Mouse (Mus musculus): ENCODE measurements around the gene Ppm1b.
"Not testable (repeated sequence)": the region's sequence is repeated elsewhere in the genome, so short reads cannot be mapped to it uniquely, and the experiment has no call there.

Gene Ppm1b

DNA sequence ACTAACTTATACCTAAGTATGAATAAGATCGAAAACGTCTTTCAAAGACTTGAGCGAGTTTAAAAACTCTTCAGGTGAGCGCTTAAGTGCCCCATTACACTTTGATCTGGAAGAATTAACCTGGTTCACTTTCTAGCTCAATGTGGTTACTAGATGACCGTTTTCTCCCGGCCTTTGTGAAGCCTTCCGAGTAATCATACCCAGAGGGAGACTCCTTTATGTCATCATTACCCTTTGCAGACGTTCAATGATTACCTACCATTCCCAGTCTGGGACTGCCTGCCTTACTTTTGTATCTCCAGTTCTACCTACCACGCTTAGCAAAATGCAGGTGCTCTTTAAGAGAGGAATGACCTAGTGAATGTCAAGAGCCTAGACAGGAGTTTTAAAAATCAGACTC lies at the start of gene Ppm1b:
TSS of gene Ppm1b (plus strand) at position 301 of the 400 bp plus-strand sequence.
- in situ Hi-C loops (cut with MboI; ENCODE audit: unreplicated experiment in 2 of 2) = loop anchor here (5.0 to 10.0 kb wide), 2 partner anchors 136 to 162 kb away; partner anchors contain the start of genes Camkmt (in 2 of the 2), Prepl (in 2 of the 2) and Lrpprc (in 1 of the 2)

DNA sequence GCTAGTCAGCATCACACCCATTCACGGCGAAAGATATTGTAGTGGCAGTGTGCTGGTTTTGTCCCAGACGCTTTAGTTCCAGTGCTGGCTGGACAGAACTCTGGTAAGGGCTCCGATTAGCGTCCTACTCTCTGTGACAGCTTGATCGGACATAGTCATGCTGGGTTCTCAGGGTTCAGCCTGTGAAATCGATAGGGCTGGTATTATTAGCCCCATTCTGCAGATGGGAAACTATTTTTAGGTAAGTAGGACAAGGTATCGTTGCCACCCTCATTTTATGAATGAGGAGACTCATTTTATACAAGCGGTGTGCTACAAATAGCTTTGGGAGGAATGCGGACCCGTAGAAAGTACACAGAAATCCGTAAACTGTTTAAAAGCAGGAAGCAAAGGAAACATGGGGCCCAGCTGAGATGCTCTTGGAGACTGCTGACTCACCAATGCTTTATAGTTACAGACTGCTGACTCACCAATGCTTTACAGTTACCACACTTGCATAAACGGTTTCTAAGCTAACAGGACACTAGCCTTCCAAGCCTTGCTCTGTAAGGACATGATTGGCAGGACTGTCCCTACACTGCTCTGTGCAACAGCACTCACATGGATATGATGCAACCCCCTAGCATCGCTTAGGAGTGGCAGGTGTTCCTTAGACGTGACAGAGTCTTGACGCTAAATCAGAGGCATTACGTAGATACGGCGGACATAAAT lies 34.7 kb upstream of the Ppm1b start:
- in situ Hi-C loops (cut with MboI; ENCODE audit: unreplicated experiment in 2 of 2) = no loop called here

DNA sequence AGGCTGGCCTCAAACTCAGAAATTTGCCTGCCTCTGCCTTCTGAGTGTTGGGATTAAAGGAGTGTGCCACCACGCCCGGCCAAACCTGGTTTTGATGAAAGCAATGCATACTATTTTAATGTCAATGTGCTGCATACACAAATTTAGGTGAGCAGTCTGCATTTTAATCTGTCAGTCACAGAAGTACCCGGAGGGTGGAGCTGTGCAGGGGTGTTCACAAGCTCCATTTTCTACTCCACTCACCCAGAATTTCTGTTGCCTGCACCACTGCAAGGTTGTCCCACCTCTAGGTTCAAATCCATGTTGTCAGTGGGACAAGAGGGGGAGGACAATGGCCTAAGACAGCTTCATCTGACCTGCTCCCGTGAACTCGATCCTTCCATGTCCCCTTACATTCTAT lies 31.8 kb upstream of the Ppm1b start:
- in situ Hi-C loops (cut with MboI; ENCODE audit: unreplicated experiment in 2 of 2) = no loop called here

DNA sequence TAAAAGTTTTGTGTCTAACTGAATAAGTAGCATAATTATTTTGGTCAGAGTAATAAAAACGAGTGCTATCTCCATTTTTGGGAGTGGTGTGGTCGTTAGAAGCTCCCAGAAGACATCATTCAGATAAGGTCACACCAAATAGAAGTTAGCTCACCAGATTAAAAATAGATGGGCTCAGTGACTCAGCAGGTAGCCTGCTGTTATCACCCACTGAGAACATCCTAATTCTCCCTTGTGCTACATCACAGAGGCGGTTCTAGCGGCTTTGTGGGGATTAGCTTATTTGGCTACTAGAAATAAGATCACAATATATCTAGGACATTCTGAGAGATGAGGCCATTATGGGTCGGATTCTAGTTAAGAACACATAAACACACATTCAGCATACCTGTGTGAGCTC lies 30.3 kb upstream of the Ppm1b start:
- in situ Hi-C loops (cut with MboI; ENCODE audit: unreplicated experiment in 2 of 2) = no loop called here

DNA sequence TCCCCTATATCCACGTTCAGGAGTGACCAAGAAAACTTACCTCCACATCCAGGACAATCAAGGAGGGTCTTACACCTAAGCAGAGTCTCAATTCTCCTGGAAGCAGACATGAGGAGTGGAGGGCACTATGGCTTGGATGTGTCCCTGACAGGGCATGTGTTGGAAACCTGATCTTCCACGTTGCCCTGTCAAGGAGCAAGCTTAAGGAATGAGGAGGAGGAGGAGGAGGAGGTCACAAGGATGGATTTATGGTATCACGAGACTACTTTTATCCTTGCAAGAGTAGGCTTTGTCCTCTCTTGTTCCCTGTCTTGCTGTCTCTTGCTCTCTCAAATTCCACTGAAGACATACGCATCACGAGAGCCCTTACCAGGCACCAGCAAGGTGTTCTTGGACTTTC lies 29.0 kb upstream of the Ppm1b start:
- in situ Hi-C loops (cut with MboI; ENCODE audit: unreplicated experiment in 2 of 2) = no loop called here

DNA sequence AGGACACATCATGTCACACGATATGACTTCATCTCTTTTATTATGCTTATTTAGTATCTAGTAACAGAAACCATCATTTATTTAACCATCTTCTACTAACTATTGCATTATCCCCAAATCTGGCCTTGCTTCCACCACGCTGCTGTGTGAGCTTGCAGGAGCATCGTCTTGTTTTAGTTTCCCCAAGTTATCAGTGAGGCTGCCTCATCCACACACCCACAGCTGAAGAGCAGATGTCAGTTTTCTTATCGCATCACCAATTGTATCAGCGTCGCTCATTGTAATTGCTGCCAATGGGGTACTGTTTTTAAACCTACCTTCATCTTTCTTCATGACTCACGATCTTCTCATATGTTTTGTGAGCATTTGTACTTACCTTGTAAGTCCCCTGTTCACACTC lies 23.6 kb upstream of the Ppm1b start:
- in situ Hi-C loops (cut with MboI; ENCODE audit: unreplicated experiment in 2 of 2) = no loop called here

DNA sequence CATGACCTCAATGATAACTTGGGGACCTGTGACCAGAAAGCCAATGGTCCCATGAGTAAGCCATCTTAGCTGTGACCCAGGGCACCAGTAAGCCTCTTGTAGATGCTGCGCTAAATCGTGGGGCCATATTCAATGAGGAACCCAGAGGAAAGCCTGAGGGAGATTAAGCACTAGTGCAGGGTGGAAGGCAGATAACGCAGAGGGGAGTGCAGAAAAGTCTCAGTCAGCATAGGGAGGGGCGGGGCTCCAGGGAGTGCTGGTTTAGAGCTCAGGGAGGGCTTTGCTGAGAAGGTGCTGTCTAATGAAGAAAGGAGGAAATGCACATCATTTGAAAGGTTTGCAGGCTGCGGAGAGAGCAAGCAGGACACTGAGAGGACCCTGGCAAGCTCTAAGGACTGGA lies 22.6 kb upstream of the Ppm1b start:
- in situ Hi-C loops (cut with MboI; ENCODE audit: unreplicated experiment in 2 of 2) = no loop called here

DNA sequence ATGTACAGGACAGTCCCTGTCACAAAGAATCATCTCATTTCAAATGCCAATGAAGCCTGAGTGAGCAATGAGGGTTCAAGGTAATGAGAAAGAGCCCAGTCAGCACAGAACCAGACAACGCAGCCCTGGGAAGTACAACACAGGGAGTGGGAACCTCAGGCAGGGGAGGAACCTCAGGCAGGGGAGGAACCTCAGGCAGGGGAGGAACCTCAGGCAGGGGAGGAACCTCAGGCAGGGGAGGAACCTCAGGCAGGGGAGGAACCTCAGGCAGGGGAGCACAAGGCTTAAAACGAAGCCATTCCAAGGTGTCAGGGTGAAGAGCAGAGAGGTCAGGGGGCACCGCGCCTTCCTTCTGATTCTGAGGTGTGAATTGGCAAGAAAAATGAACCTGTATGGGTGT lies 20.9 kb upstream of the Ppm1b start:
- in situ Hi-C loops (cut with MboI; ENCODE audit: unreplicated experiment in 2 of 2) = not testable (repeated sequence)

DNA sequence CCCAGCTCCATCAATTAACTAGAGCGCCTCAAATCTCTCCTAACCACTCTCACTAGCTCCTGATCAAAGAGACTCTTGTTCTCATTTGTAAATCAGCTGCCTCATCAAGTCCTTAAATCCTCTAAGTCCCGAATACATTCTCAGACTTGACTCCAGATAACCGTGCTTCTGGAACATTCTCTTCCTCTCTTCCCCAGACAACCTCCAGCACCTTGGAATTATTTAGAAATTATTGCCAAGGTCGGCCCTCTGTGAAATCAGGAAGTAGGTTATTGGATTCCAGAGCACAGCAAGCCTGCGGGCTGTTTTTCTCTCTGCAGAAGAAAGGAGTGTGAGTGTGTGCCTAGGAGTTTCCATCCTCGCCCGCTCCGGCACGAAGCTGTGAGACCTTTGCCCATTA lies 20.2 kb upstream of the Ppm1b start:
- in situ Hi-C loops (cut with MboI; ENCODE audit: unreplicated experiment in 2 of 2) = no loop called here

DNA sequence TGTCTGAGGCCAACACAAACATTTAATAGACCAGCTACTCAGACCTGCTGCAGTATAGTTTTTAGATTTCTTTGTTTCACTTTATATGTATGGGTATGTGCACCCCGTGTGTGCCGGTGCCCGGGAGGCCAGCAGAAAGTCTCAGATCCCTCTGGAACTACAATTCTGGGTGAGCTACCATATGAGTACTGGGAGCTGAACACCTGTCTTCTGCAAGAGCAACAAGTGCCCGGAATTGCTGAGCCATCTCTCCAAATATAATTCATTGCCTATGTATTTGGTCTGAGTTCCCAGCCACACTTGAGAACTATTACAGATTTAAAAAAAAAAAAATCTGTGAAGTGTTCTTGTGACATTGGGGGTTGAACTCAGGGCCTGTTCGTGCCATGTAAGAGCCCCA lies 19.7 kb upstream of the Ppm1b start:
- in situ Hi-C loops (cut with MboI; ENCODE audit: unreplicated experiment in 2 of 2) = no loop called here

DNA sequence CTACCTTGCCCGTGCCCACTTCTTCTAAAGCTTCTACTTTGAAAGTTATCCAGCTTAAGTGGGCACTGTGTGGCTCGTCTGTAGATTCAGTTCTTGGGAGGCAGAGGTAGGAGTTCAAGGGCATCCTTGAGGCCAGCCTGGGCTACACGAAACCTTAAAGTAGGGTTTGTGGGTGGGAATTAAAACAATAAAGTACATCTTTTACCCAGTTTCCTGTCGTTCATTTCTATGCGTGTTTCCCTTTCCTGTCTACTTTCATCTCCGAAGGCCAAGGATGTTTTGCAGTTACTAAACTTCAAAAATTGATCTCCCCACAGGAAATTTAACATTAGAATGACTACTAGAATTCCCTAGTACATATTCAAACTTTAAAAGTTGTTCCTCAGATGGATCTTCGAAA lies 19.3 kb upstream of the Ppm1b start:
- in situ Hi-C loops (cut with MboI; ENCODE audit: unreplicated experiment in 2 of 2) = no loop called here

DNA sequence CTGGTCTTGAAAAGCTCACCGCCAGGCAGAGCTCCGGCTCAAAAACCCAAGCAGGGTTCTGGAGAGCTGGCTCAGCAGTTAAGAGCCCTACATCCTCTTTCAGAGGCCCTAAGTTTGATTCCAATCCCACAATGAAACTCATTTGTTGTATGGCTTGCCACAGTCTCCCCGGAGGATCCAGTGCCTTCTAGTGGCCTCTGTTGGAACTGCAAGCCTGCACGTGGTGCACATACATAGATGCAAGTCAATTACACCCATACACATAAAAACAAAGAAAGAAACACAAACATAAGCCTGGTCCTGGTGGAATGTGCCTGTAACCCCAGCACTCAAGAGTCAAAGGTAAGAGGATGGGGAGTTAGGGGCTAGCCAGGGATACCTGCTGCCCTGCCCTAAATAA lies 18.3 kb upstream of the Ppm1b start:
- in situ Hi-C loops (cut with MboI; ENCODE audit: unreplicated experiment in 2 of 2) = no loop called here

DNA sequence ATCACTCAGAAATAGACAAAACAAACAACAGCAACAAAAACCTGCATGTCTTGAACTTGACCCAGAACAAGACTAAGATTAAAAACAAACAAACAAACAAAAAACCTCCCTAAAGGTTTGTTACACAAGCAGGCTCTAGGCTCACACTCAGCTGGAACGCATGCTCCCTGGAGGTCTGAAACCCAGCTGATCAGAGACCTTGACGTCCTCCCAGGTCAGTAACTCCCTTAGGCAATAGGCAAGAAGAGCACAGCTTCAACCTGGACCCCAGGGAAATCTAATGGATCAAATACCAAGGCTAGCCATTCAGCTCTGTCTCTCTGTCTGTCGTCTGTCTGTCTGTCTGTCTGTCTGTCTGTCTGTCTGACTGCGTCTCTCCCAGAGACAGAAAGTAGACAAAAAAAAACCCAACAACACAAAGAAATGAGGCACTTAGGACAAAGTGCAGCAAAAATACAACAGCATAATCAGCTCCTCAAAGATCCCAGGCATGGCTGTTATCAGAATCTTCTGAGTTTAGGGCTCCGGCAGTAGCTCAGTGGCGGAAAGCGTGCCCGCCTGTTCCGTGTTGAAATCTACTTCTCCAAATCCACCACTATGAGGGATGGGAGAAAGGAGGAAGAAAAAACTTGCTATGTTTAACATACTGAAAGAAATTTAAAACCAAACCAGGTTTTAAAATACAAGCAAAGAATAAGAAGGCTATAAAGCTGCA lies 16.4 kb upstream of the Ppm1b start:
- in situ Hi-C loops (cut with MboI; ENCODE audit: unreplicated experiment in 2 of 2) = no loop called here

DNA sequence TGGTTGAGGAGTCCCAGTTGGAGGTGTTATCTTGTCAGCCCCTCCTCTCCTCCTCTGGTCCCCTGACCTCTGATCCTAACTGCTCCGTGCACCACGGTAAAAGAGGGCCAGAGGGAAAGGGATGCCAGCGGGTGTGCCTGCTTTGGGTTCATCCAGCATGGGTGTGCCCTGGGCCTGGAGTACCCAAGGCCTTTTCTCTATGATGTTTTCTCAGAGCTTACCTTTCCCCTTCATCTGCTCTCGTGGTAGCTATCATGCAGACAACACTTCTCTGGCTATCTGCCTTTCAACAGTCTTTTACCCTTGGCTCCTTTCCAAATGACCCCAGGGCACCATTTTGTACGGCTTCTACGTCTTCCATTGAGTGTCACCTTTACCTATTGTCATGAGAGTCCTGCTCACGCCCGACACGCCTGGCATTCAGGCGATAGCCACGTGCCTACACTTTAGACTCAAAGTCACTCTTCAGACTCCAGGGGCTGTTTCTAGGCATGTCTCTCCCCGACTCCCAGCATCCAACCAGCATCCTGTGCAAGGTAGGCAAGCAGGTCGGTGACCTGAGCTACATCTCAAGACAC lies 15.2 kb upstream of the Ppm1b start:
- in situ Hi-C loops (cut with MboI; ENCODE audit: unreplicated experiment in 2 of 2) = no loop called here

DNA sequence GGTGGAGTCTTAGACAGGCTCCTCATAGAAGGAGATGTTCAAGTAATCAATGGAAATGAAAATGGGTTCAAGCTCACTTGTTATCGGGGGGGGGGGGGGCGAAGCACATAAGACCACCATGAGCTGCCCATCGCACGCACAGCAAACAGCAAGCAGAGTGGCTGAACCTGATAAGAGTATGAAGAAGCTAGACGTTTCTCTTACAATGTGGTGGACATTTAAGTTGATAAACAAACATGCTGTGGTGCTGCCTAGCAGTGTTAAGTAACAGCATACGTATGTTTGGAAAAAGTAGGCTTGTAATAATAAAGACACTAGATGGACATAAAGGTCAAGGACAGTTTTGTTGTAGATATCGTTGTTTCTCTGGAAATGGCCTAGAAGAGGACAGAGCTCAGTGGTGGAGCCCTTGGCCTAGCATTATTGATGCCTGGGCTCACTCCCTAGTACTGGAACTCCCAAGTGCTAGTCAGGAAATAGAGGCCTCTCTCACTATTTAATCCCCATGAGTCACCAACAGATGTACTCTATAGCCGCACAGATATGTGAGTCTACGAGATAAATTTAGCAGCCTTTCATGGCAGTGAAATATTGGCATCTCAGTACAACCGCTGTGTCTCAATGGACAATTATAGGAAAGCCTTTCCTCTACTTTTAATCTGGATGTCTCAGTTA lies 14.0 kb upstream of the Ppm1b start:
- in situ Hi-C loops (cut with MboI; ENCODE audit: unreplicated experiment in 2 of 2) = no loop called here

DNA sequence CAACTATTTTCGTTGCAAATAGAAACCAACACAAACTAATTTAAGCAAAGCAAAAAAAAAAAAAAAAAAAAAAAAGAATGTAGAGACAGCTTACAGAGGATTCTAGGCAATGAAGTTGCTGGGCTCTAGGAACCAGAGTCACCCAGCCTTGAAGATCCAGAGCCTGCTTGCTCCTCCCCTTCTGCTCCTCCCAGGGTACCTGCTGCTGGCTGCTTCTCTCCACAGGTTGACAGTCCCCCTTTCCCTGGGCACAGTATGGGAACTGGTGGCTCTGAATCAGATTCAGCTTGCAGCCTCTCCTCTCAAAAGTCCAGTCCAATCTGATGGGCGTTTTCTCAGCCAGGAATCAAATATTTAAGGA lies 13.5 kb upstream of the Ppm1b start:
- in situ Hi-C loops (cut with MboI; ENCODE audit: unreplicated experiment in 2 of 2) = no loop called here

DNA sequence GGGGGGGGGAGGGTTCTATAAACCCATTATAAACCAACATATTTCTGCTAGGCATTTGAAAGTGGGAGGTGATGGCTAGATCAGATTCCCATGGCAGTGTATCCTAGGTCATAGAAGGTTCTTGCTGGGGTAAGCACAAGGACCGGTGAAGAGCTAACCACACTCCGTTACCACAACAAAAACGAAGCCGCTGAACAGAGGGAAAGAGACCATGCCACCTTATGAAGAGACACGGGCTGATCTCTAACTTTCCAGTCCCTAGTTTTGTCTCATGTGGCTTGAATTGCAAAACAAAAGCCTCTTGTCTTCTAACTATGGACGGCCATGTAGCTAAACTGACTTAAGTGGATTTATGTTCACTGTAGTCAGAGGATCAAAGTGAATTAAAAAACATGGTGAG lies 12.2 kb upstream of the Ppm1b start:
- in situ Hi-C loops (cut with MboI; ENCODE audit: unreplicated experiment in 2 of 2) = no loop called here

DNA sequence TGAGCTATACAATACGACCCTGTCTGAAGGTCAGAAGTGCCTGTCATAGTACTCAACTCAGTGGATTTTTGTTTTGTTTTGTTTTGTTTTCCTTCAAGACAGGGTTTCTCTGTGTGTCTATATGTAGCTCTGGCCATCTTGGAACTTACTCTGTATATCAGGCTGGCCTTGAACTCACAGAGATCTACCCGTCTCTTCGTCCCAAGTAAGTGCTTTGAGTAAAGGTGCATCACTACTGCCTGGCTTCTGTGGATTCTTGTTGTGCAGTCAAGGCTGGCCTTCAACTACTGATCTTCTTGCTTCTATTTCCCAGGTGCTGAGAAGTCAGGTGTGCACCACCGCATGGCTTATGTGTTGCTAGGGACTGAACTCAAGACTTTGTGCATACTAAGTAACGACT lies 4.0 kb upstream of the Ppm1b start:
- in situ Hi-C loops (cut with MboI; ENCODE audit: unreplicated experiment in 2 of 2) = loop anchor here (5.0 to 10.0 kb wide), 2 partner anchors 158 to 165 kb away; partner anchors contain the start of gene Lrpprc (in 1 of the 2)

DNA sequence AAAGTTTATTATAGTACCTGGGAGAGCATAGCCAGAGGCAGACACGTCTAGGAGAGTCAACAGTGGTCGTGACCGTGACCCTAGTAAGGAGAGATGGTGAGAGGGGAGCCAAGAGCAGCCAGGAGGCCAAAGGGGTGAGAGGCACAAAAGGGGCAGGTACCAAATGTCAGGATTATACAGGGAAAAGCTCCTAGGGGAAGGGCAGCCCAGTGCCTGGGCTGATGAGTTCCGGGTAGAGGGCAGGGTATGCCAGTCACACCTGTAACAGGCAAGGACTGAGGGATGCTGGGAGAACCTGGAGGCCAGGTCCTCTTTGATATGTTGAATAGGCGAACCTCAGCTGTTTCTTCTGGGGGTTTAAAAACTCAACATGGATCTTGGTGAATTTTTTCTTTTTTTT lies 2.8 kb upstream of the Ppm1b start:
- in situ Hi-C loops (cut with MboI; ENCODE audit: unreplicated experiment in 2 of 2) = loop anchor here (5.0 to 10.0 kb wide), 2 partner anchors 159 to 166 kb away; partner anchors contain the start of gene Lrpprc (in 1 of the 2)

DNA sequence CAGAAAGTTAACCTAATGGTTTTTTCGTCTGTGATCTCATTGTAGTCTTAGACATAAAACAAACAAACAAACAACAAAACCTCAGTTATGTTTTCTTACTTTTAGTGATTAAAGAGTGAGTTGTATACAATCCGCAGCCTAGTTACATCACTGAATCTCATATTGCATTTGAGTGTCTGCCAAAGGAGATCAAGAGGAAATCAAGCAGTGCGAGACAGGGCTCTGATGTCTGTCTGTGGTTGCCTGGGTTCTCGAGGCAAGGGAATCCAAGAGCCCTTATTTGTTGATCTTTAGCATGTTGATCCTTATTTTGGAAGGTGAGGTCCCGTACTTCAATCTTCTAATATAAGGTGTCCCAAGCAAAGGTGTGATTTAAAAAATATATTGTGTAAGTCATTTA lies 1.7 kb upstream of the Ppm1b start:
- in situ Hi-C loops (cut with MboI; ENCODE audit: unreplicated experiment in 2 of 2) = loop anchor here (5.0 to 10.0 kb wide), 3 partner anchors 137 to 168 kb away; partner anchors contain the start of genes Camkmt (in 2 of the 2), Prepl (in 2 of the 2) and Lrpprc (in 1 of the 2)

DNA sequence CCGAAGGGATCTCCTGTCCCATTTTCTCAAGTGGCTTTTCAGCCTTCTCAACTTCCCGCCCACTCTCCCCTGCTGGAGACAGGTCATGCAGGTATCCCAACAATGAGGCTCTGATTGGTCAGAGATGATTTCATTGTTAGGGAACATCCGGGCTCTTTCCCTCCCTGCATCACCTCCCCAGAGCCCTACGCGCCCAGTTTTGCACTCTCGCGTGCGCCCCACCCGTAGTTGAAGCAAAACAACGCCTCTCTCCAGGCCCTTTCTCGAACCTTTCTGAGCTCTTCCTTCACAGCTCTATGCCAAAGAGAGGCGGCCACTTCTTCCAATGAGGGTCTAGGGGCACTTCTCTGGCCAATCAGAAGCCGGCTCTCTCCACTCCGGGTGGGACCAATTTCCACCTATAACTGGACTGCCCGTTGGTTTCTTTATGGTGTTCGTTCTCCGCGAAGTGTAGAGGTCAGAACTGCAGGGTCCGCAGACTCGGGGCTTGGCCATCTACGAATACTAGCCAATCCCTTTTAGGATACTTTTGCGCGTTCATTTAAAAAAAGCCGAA lies 468 bp downstream of the Ppm1b start:
- in situ Hi-C loops (cut with MboI; ENCODE audit: unreplicated experiment in 2 of 2) = loop anchor here (5.0 to 10.0 kb wide), 2 partner anchors 135 to 162 kb away; partner anchors contain the start of genes Camkmt (in 2 of the 2), Prepl (in 2 of the 2) and Lrpprc (in 1 of the 2)

Measured in v-Abl transformed pro-B cells (cell line).